Mouse (Mus musculus) neural tube, embryonic 13.5 days (tissue): ENCODE data around the gene Inava. TPM values are rescaled to one million over a fixed set of nuclear protein-coding genes. Genes with fewer than 3 reads are reported as not detected.

ENCODE experiments used
- ATAC-seq: fragments of 200-750 bp; cut with Nextera tagmentation; 2 replicates; pipeline ENCODE4 v1.8.0; 2017; ENCODE audit warnings: low read depth, mild to moderate bottlenecking, moderate TSS enrichment, moderate library complexity
- H3K27ac ChIP-seq: fragments of 300-500 bp; sonication (generic); replicated peaks from 2 replicates; pipeline ENCODE4 v1.5.1; 2015; ENCODE audit warnings: moderate library complexity, mild to moderate bottlenecking, inconsistent platforms
- H3K27me3 ChIP-seq: fragments of 300-500 bp; sonication (generic); 2 replicates; pipeline ENCODE4 v1.6.1; 2015; ENCODE audit warnings: mild to moderate bottlenecking, inconsistent platforms
- H3K36me3 ChIP-seq: fragments of 300-500 bp; sonication (generic); 2 replicates; pipeline ENCODE4 v1.6.1; 2015; ENCODE audit warnings: mild to moderate bottlenecking, inconsistent platforms
- H3K4me1 ChIP-seq: fragments of 300-500 bp; sonication (generic); replicated peaks from 2 replicates; pipeline ENCODE4 v1.6.1; 2015; ENCODE audit warnings: inconsistent platforms
- H3K4me2 ChIP-seq: fragments of 300-500 bp; sonication (generic); 2 replicates; pipeline ENCODE4 v1.6.1; 2015; ENCODE audit warnings: inconsistent platforms, mild to moderate bottlenecking, moderate library complexity
- H3K4me3 ChIP-seq: fragments of 300-500 bp; sonication (generic); 2 replicates; pipeline ENCODE4 v1.5.1; 2015; ENCODE audit warnings: mild to moderate bottlenecking, inconsistent platforms
- H3K9ac ChIP-seq: fragments of 300-500 bp; sonication (generic); 2 replicates; pipeline ENCODE4 v1.6.1; 2015; ENCODE audit warnings: moderate library complexity, mild to moderate bottlenecking, inconsistent platforms
- H3K9me3 ChIP-seq: fragments of 300-500 bp; sonication (generic); 2 replicates; pipeline ENCODE4 v1.6.1; 2016; ENCODE audit warnings: inconsistent platforms
- WGBS: fragments of 180-500 bp; shearing (Covaris S2); methylation state at CpG from one replicate; pipeline ENCODE4 v1.1.7; 2015; 5-methylcytosine and 5-hydroxymethylcytosine counted together
- polyA plus RNA-seq: library from polyadenylated mRNA; unstranded; fragments of >200 nt; fragmentation: Nextera tagmentation; extraction: Ambion mirVana; gene quantifications from 2 replicates; pipeline ENCODE4 v1.2.1, GENCODE M21; 2015

Inava gene
- polyA plus RNA-seq = 3.1 and 3.6 TPM in 2 replicates

DNA sequence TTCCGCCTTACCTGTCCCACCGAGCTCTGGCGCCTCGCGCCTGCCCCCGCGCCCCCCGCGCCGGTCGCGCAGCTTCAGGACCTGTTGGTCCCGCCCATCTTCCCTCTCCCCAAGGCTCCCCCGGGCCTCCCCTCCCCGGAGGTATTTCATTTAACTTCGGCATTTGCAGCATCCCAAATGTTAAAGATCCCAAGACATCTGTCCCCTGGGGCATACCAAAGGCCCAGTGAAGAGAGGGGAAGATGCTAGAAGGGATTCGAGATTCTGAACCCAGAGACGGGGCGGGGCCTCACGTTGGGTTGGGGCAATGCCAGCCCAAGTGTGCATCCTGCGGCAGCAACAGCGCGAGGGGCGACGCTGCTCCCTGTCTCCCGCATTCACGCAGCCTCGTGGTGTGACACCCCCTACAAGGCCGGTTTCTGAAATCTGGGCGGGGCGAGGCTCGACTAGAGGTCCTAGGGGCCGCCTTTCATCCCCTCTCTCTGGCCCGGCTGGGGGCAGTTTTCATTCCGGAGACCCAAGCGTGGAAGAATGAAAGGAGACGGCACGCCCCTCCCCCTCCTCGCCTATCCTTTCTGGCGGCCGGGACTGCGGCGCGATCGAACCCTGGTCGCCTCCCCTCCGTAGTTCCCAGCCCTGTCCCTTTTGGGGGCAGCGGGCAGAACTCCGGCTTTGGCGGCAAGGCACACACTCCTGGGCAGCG, at the start of gene Inava:
TSS of gene Inava (minus strand) at position 373 of the 703 bp plus-strand sequence.
- Histone ChIP-seq H3K9ac (peak within 1 kb of the TSS; percentile 73), H3K36me3 (no peaks in the 10 kb centered on the region), H3K4me2 (peak within 1 kb of the TSS; percentile 77), H3K27ac (0 out of 2 replicates have a peak within 1 kb of the TSS, but pooled peaks have one; percentile 14), H3K9me3 (no peaks in the 10 kb centered on the region), H3K27me3 (peaks cover 10% of the 10 kb centered on the region), H3K4me1 (peaks cover 58% of the 10 kb centered on the region), H3K4me3 (peak within 1 kb of the TSS; percentile 53)
- WGBS = 1% methylated on average over 50 of the region's 51 CpGs
- peak; percentile 83 for ATAC-seq

GRCm38 (mm10) chr1:136277366-136277765, 43.3 kb upstream of the Inava start:
- Histone ChIP-seq H3K27ac (no peak overlapping the region), H3K36me3 (peaks cover 91% of the 10 kb centered on the region), H3K9me3 (no peaks in the 10 kb centered on the region), H3K27me3 (no peaks in the 10 kb centered on the region), H3K4me1 (no peaks in the 10 kb centered on the region), H3K9ac (no peak overlapping the region), H3K4me3 (no peak overlapping the region), H3K4me2 (no peak overlapping the region)
- ATAC-seq = no peak
- 96% methylated on average over 8 of the region's 8 CpGs for WGBS

- no peak overlapping the region for H3K4me3 ChIP-seq
- no peak overlapping the region for H3K4me2 ChIP-seq
- H3K9ac ChIP-seq = no peak overlapping the region
- H3K36me3 ChIP-seq = peaks cover 49% of the 10 kb centered on the region
- no peak for ATAC-seq
- no peaks in the 10 kb centered on the region for H3K27me3 ChIP-seq
- WGBS = 74% methylated on average over 7 of the region's 7 CpGs
- no peaks in the 10 kb centered on the region for H3K4me1 ChIP-seq
- H3K9me3 ChIP-seq = no peaks in the 10 kb centered on the region
- H3K27ac ChIP-seq = no peak overlapping the region
Observed at GRCm38 (mm10) chr1:136268224-136268623, 34.2 kb upstream of the Inava start.

- peaks cover 17% of the 10 kb centered on the region for H3K27me3 ChIP-seq
- peaks cover 28% of the 10 kb centered on the region for H3K36me3 ChIP-seq
- no peak overlapping the region for H3K4me3 ChIP-seq
- no peak overlapping the region for H3K4me2 ChIP-seq
- no peaks in the 10 kb centered on the region for H3K9me3 ChIP-seq
- no peak for ATAC-seq
- peaks cover 2% of the 10 kb centered on the region; the same call in 1 of the 2 replicates for H3K4me1 ChIP-seq
- no peak overlapping the region for H3K27ac ChIP-seq
- WGBS = 70% methylated on average over 6 of the region's 6 CpGs
- no peak overlapping the region for H3K9ac ChIP-seq
Observed at GRCm38 (mm10) chr1:136266127-136266526, 32.1 kb upstream of the Inava start.

GRCm38 (mm10) chr1:136263355-136263754, 29.3 kb upstream of the Inava start:
- WGBS = 81% methylated on average over 5 of the region's 5 CpGs
- no peak overlapping the region for H3K9ac ChIP-seq
- peaks cover 8% of the 10 kb centered on the region for H3K36me3 ChIP-seq
- no peak overlapping the region for H3K4me3 ChIP-seq
- no peak for ATAC-seq
- H3K4me2 ChIP-seq = no peak overlapping the region
- peaks cover 21% of the 10 kb centered on the region for H3K4me1 ChIP-seq
- H3K9me3 ChIP-seq = no peaks in the 10 kb centered on the region
- H3K27me3 ChIP-seq = peaks cover 45% of the 10 kb centered on the region
- H3K27ac ChIP-seq = no peak overlapping the region

- Histone ChIP-seq H3K9ac (peak within 1 kb of the TSS; percentile 74), H3K27me3 (peaks cover 64% of the 10 kb centered on the region), H3K4me2 (peak within 1 kb of the TSS; percentile 79), H3K9me3 (no peaks in the 10 kb centered on the region), H3K36me3 (no peaks in the 10 kb centered on the region), H3K4me3 (peak within 1 kb of the TSS; percentile 52), H3K27ac (0 out of 2 replicates have a peak within 1 kb of the TSS, but pooled peaks have one; percentile 1), H3K4me1 (peaks cover 24% of the 10 kb centered on the region)
- ATAC-seq = peak; percentile 50
- 9% methylated on average over 28 of the region's 28 CpGs for WGBS
Observed at GRCm38 (mm10) chr1:136260635-136261238, 26.7 kb upstream of the Inava start, which contains the start of gene Gpr25. Gene Gpr25 (minus strand): TSS chr1:136260873.

GRCm38 (mm10) chr1:136259893-136260634, 26.0 kb upstream of the Inava start:
- ATAC-seq = peak; percentile 89
- WGBS = under 1% methylated on average over 71 of the region's 95 CpGs
- peak overlapping the region; percentile 52 for H3K4me3 ChIP-seq

GRCm38 (mm10) chr1:136259543-136259892, 25.5 kb upstream of the Inava start:
- Histone ChIP-seq H3K4me1 (peaks cover 27% of the 10 kb centered on the region), H3K27me3 (peaks cover 64% of the 10 kb centered on the region), H3K4me3 (peak overlapping the region; percentile 52), H3K9me3 (no peaks in the 10 kb centered on the region), H3K27ac (no peak overlapping the region), H3K4me2 (peak overlapping the region; percentile 79), H3K36me3 (no peaks in the 10 kb centered on the region), H3K9ac (peak overlapping the region; percentile 74)
- no peak for ATAC-seq
- WGBS = 1% methylated on average over 16 of the region's 16 CpGs

More at GRCm38 (mm10) chr1:136259893-136260634, 26.0 kb upstream of the Inava start:
- Histone ChIP-seq H3K27me3 (peaks cover 64% of the 10 kb centered on the region), H3K27ac (0 out of 2 replicates have a peak overlapping the region, but pooled peaks have one; percentile 1), H3K36me3 (no peaks in the 10 kb centered on the region), H3K9ac (peak overlapping the region; percentile 74), H3K4me2 (peak overlapping the region; percentile 79), H3K4me1 (peaks cover 27% of the 10 kb centered on the region), H3K9me3 (no peaks in the 10 kb centered on the region)

- Histone ChIP-seq H3K36me3 (no peaks in the 10 kb centered on the region), H3K9me3 (no peaks in the 10 kb centered on the region), H3K4me1 (peaks cover 27% of the 10 kb centered on the region), H3K4me2 (no peak overlapping the region), H3K9ac (no peak overlapping the region), H3K4me3 (no peak overlapping the region), H3K27me3 (peaks cover 64% of the 10 kb centered on the region), H3K27ac (no peak overlapping the region)
- 74% methylated on average over 9 of the region's 9 CpGs for WGBS
- no peak for ATAC-seq
Observed at GRCm38 (mm10) chr1:136258495-136258894, 24.4 kb upstream of the Inava start.

DNA sequence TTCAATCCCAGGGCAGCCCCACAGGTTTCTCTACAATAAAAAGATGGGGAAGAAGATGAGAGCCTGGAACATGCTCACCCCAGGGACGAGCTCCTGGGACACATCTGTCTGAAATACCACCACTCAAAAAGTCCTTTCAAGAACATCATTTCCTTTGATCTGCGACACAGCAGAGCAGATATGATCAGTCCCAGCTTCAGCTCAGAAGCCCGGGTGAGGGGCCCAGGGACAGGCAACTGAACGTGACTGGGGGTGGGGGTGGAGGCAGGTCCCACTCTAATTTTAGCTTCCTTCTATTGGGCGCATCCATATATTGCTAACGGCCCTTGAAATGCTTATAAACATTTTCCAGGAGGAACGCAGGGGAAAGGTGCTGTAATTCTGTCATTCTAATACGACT, 21.6 kb upstream of the Inava start:
- no peak overlapping the region for H3K27ac ChIP-seq
- no peak for ATAC-seq
- no peak overlapping the region for H3K9ac ChIP-seq
- no peaks in the 10 kb centered on the region for H3K36me3 ChIP-seq
- peaks cover 42% of the 10 kb centered on the region for H3K27me3 ChIP-seq
- peaks cover 21% of the 10 kb centered on the region for H3K4me1 ChIP-seq
- 35% methylated on average over 8 of the region's 8 CpGs for WGBS
- no peak overlapping the region for H3K4me2 ChIP-seq
- H3K9me3 ChIP-seq = no peaks in the 10 kb centered on the region
- no peak overlapping the region for H3K4me3 ChIP-seq

GRCm38 (mm10) chr1:136255174-136255573, 21.1 kb upstream of the Inava start:
- H3K9ac ChIP-seq = no peak overlapping the region
- no peaks in the 10 kb centered on the region for H3K9me3 ChIP-seq
- peaks cover 16% of the 10 kb centered on the region for H3K4me1 ChIP-seq
- ATAC-seq = no peak
- H3K27me3 ChIP-seq = peaks cover 38% of the 10 kb centered on the region
- H3K4me3 ChIP-seq = no peak overlapping the region
- H3K4me2 ChIP-seq = no peak overlapping the region
- no peak overlapping the region for H3K27ac ChIP-seq
- no peaks in the 10 kb centered on the region for H3K36me3 ChIP-seq
- 37% methylated on average over 6 of the region's 6 CpGs for WGBS

DNA sequence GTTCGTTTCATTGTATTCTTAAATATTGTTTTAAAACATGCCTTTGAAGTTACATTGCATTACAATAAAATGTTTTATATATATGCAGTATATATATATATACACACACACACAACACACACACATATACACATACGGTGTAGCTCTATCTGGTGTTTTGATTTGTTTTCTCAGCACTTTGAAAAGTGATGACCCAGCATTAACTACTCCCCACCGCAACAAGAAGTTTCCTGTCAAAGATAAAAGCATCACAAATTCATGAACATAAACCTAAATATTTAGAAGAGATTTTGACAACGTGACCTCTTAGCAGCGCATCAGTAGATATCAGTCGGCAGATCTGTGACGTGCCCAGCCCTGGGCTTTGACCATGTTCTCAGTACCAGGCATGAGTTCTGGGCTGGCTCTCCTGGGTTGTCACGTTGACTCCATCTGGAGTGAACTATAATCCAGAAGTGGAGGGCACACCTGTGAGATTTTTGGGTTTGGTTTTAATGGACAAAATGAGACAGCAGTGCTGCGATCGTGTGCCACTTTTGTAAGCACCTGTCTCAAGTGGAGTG, 20.5 kb upstream of the Inava start:
- peaks cover 32% of the 10 kb centered on the region for H3K27me3 ChIP-seq
- H3K4me2 ChIP-seq = no peak overlapping the region
- no peak overlapping the region for H3K9ac ChIP-seq
- H3K9me3 ChIP-seq = no peaks in the 10 kb centered on the region
- H3K4me3 ChIP-seq = no peak overlapping the region
- H3K4me1 ChIP-seq = peaks cover 10% of the 10 kb centered on the region
- no peak overlapping the region for H3K27ac ChIP-seq
- WGBS = 84% methylated on average over 10 of the region's 10 CpGs
- H3K36me3 ChIP-seq = no peaks in the 10 kb centered on the region
- ATAC-seq = no peak
